Mouse (Mus musculus) retina, embryonic 14.5 days (tissue): ENCODE results near the gene Pomc.
"Not testable (repeated sequence)": the region's sequence is repeated elsewhere in the genome, so short reads cannot be mapped to it uniquely, and the experiment has no call there.

Source experiments
- DNase-seq: peaks from one replicate; pipeline ENCODE4 v3.0.0-alpha.2; 2015; ENCODE audit warnings: low spot score

Gene Pomc

DNA sequence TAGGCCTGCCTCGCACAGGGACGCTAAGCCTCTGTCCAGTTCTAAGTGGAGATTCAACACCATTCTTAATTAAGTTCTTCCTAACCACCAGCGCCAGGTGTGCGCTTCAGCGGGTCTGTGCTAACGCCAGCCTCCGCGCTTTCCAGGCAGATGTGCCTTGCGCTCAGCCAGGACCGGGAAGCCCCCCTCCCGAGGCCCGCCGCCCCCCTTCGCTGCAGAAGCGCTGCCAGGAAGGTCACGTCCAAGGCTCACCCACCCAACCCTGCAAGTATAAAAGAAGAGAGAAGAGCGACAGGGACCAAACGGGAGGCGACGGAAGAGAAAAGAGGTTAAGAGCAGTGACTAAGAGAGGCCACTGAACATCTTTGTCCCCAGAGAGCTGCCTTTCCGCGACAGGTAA lies at the start of gene Pomc:
Gene Pomc, plus strand, starts transcription at position 301 of the 400 bp plus-strand sequence.
- no peak for DNase-seq

DNA sequence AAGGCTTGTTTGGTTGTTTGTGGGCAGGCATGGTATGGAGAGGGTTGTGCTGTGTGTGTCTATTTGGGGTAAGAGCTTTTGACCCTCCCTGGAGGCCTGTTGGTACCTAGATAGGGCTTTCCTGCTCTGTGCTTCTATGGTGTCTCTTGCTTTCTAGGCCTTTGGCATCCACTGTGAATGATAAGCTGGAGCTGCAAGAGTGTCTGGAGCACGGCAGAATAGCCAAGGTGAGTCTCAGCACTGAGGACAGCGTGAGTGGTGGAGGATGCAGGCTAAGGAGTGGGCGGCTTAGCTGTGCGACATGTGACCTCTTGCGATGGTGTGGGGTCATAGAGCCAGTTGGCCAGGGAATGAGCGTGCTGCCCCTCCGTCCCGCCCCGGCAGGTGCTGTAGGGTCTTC lies 49.3 kb upstream of the Pomc start:
- DNase-seq = no peak

- no peak for DNase-seq
Measured at GRCm38 (mm10) chr12:3906308-3906707, 48.4 kb upstream of the Pomc start.

DNA sequence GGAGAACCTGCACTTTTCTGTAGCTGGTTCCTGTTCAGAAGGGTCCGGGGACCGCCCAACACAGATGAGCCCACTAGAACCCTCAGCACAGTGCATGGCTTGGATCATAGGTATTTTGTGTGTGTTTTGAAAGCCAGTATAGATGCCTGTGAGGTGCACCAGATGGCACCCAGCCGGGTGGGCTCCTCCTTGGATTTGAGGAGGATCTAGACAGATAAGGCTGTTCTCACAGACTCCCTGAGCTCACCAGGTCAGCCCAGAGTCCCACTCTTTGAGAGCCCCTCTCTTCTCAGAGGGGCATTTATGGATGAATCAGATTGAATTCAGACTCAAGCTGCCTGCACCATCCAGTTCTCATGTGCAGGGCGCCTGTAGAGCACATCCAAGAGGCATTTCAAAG lies 47.7 kb upstream of the Pomc start:
- no peak for DNase-seq

DNA sequence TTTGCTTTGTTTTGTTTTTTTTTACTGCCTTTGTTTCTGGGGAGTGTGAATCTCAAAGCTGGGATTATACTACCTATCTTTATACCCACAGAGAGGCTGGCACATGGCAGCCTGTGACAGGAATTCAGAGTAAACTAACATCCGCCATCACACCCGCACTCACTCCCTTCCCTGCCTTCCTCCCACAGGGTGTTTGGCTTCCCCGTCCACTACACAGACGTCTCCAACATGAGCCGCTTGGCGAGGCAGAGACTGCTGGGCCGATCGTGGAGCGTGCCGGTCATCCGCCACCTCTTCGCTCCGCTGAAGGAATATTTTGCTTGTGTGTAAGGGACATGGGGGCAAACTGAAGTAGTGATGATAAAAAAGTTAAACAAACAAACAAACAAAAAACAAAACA lies 47.3 kb upstream of the Pomc start:
- DNase-seq = no peak

DNA sequence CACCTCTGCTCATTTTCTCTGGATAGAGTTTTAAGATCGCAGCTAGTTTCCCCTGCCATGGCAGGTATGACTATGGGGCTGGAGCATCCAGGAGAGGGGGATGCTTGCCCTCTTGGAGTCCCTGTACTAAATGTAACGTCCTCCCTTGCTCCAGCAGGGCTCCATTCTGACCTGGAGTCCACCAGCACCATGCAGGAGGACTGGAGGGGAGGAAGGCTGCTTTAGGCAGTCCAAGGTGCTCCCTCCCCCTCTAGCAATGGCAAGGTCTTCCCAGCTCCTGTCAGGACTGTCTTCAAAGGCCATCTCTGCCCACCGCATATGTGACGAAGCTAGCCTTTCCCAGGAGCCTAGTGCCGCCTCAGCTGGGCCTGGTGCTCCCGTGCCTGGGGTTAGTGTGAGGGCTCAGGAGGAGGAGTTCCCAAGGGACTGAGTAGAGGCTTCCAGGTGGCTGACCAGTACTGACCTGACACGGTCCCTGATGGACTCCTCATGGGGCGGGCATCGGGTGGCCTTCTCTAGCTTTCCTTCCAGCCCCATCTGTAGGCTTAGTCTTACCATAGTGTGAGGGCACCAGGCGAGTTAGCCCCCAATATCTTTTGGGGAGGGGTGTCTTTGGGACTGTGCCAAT lies 44.2 kb upstream of the Pomc start:
- DNase-seq = no peak

DNA sequence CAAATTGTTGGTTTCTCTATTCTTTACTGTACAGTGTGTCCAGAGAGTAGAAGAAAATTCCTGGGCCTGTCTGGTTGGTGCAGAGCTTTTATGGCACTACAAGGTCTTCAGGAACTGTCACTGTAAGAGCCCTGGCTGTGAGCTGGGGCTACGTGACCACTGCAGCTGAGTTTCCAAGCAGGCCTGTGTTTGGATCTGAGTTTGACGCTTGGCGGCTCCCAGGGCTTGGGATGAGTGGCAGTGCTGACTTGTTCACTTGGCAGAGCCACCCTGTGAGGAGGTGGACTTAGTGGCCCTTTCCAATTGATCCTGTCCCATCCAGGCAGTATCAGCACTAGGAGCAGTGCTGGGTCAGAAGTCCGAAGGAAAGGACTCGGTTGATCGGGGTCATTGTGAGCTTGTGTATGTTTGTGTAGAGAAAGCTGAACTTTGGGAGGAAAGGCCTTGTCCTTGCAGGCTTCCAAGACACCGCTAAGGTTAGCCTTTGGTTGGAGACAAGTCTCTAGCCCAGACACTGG lies 42.9 kb upstream of the Pomc start:
- no peak for DNase-seq

GRCm38 (mm10) chr12:3915852-3916251 lies 38.9 kb upstream of the Pomc start:
- DNase-seq = no peak

DNA sequence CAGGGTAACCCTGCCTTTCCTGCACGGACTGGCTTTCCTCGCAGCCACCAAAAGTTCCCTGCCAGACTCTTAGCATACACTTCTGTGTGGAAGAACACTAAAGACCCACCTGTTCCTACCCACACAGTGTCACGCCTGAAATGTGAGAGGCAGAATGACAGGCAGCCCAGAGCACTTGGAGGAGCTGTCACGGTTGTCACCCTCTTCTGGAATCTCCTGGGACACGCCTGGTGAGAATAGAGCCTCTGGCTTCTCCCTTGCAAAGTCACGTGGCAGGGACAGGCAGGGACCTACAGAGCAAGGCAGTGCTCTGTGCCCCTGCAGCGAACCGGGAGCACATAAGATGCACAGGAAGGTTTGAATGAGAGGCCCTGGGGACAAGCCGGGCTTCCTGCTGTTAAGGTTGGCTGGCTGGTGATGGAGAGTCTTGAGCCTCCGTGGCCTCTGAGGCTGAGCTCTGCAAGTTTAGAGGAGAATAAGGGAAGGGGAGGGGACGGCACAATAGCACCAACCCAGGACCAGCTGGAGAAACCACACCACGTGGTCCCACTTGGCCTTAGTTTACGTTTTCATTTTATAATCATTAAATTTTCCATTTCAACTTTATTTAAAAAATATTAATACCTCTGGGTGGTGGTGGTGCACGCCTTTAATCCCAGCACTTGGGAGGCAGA lies 36.9 kb upstream of the Pomc start:
- DNase-seq = peak; percentile 29

GRCm38 (mm10) chr12:3918577-3918976 lies 36.2 kb upstream of the Pomc start:
- no peak for DNase-seq

DNA sequence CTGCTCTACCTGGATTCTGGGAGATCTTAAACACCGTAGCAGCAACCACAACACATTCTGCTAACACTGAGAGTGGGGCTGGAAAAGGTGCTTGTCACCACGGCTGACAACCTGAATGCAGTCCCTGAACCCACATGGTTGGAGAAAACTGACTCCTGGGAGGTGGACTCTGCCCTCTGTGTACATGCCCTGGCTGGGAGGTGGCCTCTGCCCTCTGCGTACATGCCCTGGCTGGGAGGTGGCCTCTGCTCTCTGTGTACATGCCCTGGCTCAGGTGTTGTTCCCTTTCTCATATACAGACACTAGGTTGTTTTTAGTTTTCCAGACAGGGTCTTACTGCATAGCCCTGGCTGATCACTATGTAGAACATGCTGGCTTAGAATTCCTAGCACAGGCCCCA lies 35.3 kb upstream of the Pomc start:
- no peak for DNase-seq

DNA sequence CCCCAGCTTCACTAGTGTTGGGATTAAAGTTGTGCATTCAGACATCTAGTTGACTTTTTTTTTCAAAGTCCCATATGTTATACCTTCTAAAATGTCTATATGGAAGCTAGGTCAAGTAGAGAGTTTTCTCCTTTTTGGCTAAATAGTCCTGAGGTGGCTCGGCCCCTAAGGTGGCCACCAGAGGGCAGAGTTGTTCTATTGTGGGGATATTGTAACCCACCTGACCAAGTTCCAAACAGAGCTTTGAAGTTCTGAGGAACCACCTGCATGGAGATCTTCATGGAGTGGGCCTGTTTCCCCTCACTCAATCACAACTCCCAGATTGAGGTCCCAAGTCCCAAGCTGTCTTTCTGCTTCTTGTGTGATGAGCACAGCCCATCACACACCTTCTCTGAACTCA lies 28.6 kb upstream of the Pomc start:
- DNase-seq = peak; percentile 85

GRCm38 (mm10) chr12:3928841-3929240 lies 25.9 kb upstream of the Pomc start:
- peak; percentile 37 for DNase-seq

DNA sequence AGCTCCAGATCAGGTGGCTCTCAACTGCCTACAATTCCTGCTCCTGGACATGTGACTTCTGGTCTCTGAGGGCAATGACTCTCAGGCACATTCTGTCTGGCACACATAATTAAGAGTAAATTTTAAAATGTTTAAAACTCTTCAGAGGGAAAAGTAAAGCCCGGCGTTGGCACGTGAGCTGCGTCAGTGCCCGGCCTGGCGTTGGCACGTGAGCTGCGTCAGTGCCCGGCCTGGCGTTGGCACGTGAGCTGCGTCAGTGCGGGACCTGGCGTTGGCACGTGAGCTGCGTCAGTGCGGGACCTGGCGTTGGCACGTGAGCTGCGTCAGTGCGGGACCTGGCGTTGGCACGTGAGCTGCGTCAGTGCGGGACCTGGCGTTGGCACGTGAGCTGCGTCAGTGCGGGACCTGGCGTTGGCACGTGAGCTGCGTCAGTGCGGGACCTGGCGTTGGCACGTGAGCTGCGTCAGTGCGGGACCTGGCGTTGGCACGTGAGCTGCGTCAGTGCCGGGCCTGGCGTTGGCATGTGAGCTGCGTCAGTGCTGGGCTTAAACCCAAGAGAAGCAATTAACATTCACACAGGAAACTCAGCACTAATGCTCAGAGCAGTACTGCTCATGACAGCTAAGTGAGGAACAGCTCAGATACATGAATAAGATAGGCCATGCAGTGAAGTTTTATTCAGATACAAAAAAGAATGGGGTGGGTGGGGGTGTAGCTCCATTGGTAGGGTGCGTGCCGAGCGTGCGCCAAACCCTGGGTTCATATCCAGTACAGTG lies 24.5 kb upstream of the Pomc start:
- not testable (repeated sequence) for DNase-seq

GRCm38 (mm10) chr12:3942026-3942425 lies 12.7 kb upstream of the Pomc start:
- peak; percentile 50 for DNase-seq

- DNase-seq = no peak
Measured at GRCm38 (mm10) chr12:3944454-3945073, 10.2 kb upstream of the Pomc start.

GRCm38 (mm10) chr12:3947503-3947902 lies 7.2 kb upstream of the Pomc start:
- DNase-seq = no peak

DNA sequence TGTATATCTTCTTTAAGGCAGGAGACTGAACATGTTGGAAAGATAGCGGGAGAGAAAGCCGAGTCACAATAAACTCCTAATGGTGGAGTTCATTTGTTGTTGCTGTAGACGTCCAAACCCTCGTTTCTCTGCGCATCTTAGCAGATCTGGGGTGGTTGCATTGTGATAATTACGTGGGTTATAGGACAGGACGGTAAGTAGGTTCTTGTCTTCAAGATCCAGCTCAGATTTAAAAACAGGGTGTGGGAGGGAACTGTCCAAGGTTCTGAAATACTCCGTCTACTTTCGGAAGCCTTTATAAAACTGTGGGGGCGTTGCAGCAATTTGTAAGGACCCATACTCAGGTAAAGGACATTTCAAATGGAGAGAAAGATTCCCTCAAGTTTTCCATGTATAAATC lies 620 bp downstream of the Pomc start:
- DNase-seq = peak; percentile 70

DNA sequence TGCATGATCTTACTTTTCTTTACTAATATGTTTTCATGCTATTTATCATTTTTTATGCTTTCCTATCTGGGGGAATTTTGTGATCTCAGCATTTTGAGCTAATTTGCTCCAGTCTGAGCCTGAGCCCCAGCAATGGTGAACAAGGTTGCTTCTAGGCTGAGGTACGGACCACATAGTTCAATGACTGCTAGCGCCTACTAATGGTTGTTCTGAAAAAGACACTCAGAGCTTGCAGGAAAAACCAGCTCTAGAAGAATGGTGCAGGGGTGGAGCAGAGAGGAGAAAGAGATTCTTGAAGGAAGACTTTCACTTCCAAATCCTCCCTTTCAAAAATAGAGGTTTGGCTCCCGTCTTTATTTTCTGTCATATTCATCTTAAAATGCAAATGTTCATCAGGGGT lies 1.6 kb downstream of the Pomc start:
- peak; percentile 66 for DNase-seq

DNA sequence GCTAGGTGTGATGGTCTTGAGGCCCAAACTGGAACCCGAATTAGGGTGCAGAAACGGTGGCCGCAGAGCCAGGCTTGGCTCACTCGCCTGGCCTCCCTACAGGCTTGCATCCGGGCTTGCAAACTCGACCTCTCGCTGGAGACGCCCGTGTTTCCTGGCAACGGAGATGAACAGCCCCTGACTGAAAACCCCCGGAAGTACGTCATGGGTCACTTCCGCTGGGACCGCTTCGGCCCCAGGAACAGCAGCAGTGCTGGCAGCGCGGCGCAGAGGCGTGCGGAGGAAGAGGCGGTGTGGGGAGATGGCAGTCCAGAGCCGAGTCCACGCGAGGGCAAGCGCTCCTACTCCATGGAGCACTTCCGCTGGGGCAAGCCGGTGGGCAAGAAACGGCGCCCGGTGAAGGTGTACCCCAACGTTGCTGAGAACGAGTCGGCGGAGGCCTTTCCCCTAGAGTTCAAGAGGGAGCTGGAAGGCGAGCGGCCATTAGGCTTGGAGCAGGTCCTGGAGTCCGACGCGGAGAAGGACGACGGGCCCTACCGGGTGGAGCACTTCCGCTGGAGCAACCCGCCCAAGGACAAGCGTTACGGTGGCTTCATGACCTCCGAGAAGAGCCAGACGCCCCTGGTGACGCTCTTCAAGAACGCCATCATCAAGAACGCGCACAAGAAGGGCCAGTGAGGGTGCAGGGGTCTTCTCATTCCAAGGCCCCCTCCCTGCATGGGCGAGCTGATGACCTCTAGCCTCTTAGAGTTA lies 5.2 kb downstream of the Pomc start:
- peak; percentile 94 for DNase-seq

- DNase-seq = no peak
Measured at GRCm38 (mm10) chr12:3960553-3960952, 5.8 kb downstream of the Pomc start.

GRCm38 (mm10) chr12:3967196-3967595 lies 12.4 kb downstream of the Pomc start:
- no peak for DNase-seq
